Mouse (Mus musculus) kidney, adult 11 months (tissue): Measurements from ENCODE around the gene Tmem132a.

Experiments
- DNase-seq: peaks from one replicate; pipeline ENCODE4 v3.0.0; 2022

Tmem132a gene

GRCm38 (mm10) chr19:10869886-10870527 is at the start of gene Tmem132a:
TSS of gene Tmem132a (minus strand) at chr19:10869940.
- DNase-seq = peak; percentile 38

GRCm38 (mm10) chr19:10918321-10918991 is 48.7 kb upstream of the Tmem132a start:
- DNase-seq = no peak

- DNase-seq = no peak
Measured at GRCm38 (mm10) chr19:10916506-10916905, 46.8 kb upstream of the Tmem132a start.

GRCm38 (mm10) chr19:10914870-10915269 is 45.1 kb upstream of the Tmem132a start:
- DNase-seq = no peak

GRCm38 (mm10) chr19:10914291-10914690 is 44.6 kb upstream of the Tmem132a start:
- no peak for DNase-seq

GRCm38 (mm10) chr19:10909087-10909721 is 39.5 kb upstream of the Tmem132a start:
- DNase-seq = no peak

GRCm38 (mm10) chr19:10907891-10908290 is 38.2 kb upstream of the Tmem132a start:
- peak; percentile 59 for DNase-seq

- no peak for DNase-seq
Measured at GRCm38 (mm10) chr19:10905728-10906000, 35.9 kb upstream of the Tmem132a start.

GRCm38 (mm10) chr19:10904927-10905727 is 35.4 kb upstream of the Tmem132a start:
- DNase-seq = peak; percentile 85

- DNase-seq = no peak
Measured at GRCm38 (mm10) chr19:10904512-10904911, 34.8 kb upstream of the Tmem132a start.

- no peak for DNase-seq
Measured at GRCm38 (mm10) chr19:10901046-10901445, 31.3 kb upstream of the Tmem132a start.

GRCm38 (mm10) chr19:10900315-10900714 is 30.6 kb upstream of the Tmem132a start:
- DNase-seq = no peak

GRCm38 (mm10) chr19:10897491-10897890 is 27.8 kb upstream of the Tmem132a start:
- no peak for DNase-seq

GRCm38 (mm10) chr19:10896849-10897248 is 27.1 kb upstream of the Tmem132a start:
- DNase-seq = no peak

- DNase-seq = no peak
Measured at GRCm38 (mm10) chr19:10895708-10896107, 26.0 kb upstream of the Tmem132a start.

- DNase-seq = peak; percentile 98
Measured at GRCm38 (mm10) chr19:10895016-10895528, 25.3 kb upstream of the Tmem132a start, which contains the start of gene Prpf19. TSS of gene Prpf19 (plus strand) at chr19:10895231.

- DNase-seq = no peak
Measured at GRCm38 (mm10) chr19:10892201-10892600, 22.5 kb upstream of the Tmem132a start.

GRCm38 (mm10) chr19:10881426-10882154 is 11.8 kb upstream of the Tmem132a start, which contains the start of gene Tmem109:
TSS of gene Tmem109 (minus strand) at chr19:10882001.
- DNase-seq = peak; percentile 93

GRCm38 (mm10) chr19:10880975-10881425 is 11.3 kb upstream of the Tmem132a start:
- DNase-seq = no peak

GRCm38 (mm10) chr19:10880085-10880974 is 10.6 kb upstream of the Tmem132a start:
- DNase-seq = peak; percentile 64

- DNase-seq = no peak
Measured at GRCm38 (mm10) chr19:10878201-10878837, 8.6 kb upstream of the Tmem132a start.
